Mouse (Mus musculus) heart, adult 8-10 months (tissue): ENCODE measurements around the gene Csdc2. TPM values are rescaled to one million over a fixed set of nuclear protein-coding genes. Genes with fewer than 3 reads are reported as not detected.
"Not testable (repeated sequence)": the region's sequence is repeated elsewhere in the genome, so short reads cannot be mapped to it uniquely, and the experiment has no call there.

Experiments used
- DNase-seq: peaks from one replicate; pipeline ENCODE4 v3.0.0; 2022; ENCODE audit warnings: low spot score
- total RNA-seq, 4 experiments: library from RNA; stranded (reverse); gene quantifications; 2 replicates each; pipeline ENCODE4 v1.2.4; 2022

The Csdc2 gene
- 100 to 1,000 TPM in 1 of 4 experiments, 10 to 100 TPM in 3; 64.7 to 103 (median 72.9) TPM for total RNA-seq

GRCm38 (mm10) chr15:81936679-81937078, at the start of gene Csdc2:
TSS of gene Csdc2 (plus strand) at chr15:81936759.
- DNase-seq, result peak; percentile 40

GRCm38 (mm10) chr15:81886795-81887550, 49.6 kb upstream of the Csdc2 start:
- no peak for DNase-seq

- DNase-seq, result peak; percentile 28
Observed at GRCm38 (mm10) chr15:81889175-81889574, 47.4 kb upstream of the Csdc2 start.

GRCm38 (mm10) chr15:81891140-81891802, 45.3 kb upstream of the Csdc2 start:
- DNase-seq, result no peak

- DNase-seq, result no peak
Observed at GRCm38 (mm10) chr15:81891822-81892580, 44.6 kb upstream of the Csdc2 start.

- no peak for DNase-seq
Observed at GRCm38 (mm10) chr15:81894002-81894401, 42.6 kb upstream of the Csdc2 start.

- DNase-seq, result no peak
Observed at GRCm38 (mm10) chr15:81896407-81896806, 40.2 kb upstream of the Csdc2 start.

- no peak for DNase-seq
Observed at GRCm38 (mm10) chr15:81897607-81898285, 38.8 kb upstream of the Csdc2 start.

DNA sequence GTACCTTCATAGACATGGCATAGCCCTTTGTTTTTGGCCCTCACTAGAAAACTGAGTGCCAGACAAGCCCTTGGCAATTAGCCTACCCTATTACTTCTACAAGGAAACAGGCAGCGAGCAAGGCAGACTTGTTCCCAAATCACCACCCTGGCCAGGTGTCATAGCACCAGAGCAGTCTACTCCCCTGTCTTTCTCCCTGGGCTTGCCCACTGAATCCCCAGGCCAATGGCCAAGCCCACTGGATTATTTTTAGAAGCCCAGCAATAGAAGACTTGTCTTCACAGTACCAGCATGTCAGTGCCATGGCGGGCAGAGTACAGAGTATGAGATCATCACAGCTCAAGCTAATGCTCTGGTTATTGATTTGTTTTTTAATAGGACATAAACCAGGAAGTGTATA, 37.8 kb upstream of the Csdc2 start:
- DNase-seq, result no peak

- peak; percentile 38 for DNase-seq
Observed at GRCm38 (mm10) chr15:81904939-81905338, 31.6 kb upstream of the Csdc2 start.

GRCm38 (mm10) chr15:81907953-81908352, 28.6 kb upstream of the Csdc2 start:
- DNase-seq, result no peak

GRCm38 (mm10) chr15:81908767-81909166, 27.8 kb upstream of the Csdc2 start:
- DNase-seq, result not testable (repeated sequence)

DNA sequence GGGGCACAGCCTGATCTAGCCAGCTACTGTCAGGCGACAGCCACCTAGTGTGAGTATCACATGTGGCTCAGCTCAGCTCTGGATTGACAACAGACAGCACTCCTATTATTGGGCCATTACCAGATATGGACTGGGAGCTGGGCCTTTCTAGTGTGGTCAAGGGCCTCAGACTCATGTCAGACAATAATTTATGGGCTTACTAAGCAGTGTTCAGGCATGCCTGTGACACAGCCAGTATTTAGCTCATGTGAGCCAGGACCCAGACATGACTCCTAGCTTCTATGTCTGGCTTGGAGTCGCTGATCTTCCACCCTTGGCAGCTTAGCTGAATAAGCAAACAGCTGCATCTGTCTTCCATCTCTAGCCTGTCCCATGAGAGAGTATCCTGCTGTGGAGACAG, 24.1 kb upstream of the Csdc2 start:
- no peak for DNase-seq

GRCm38 (mm10) chr15:81914668-81915067, 21.9 kb upstream of the Csdc2 start:
- DNase-seq, result no peak

- no peak for DNase-seq
Observed at GRCm38 (mm10) chr15:81915663-81916062, 20.9 kb upstream of the Csdc2 start.

GRCm38 (mm10) chr15:81917201-81917600, 19.4 kb upstream of the Csdc2 start:
- no peak for DNase-seq

- DNase-seq, result peak; percentile 60
Observed at GRCm38 (mm10) chr15:81917621-81918463, 18.7 kb upstream of the Csdc2 start.

GRCm38 (mm10) chr15:81919062-81919461, 17.5 kb upstream of the Csdc2 start:
- no peak for DNase-seq

DNA sequence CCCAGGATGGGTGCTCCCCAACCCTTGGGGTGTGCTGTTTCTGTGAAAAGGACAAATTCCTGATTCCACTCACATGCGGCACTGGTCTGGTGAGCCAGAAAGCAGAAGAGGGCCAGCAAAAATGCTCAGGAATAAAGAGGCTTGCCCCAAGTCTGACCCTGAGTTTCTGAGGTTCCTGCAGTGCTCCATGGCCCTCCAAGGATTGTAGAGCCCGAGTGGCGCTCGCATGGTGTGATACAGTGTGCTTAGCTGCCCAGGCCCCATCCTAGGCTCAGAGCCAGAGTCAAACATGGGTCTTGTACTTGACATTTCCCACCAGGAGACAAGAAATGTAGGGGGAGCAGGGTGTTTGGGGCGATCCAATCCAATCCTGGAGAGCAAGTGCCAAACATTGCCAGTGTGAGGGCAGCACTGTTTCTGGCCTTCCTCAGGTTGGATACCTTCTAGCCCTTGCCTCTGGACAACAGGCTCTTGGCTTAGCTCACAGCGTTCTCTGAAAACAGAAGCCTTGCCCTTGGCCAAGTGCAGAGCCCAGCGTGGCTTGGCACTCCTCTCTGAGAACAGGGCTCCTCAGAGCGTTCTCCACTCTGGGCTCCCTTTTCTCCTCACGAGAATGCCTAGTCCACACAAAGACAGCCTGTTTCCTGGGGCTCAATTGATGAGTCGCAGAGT, 15.9 kb upstream of the Csdc2 start:
- DNase-seq, result no peak

DNA sequence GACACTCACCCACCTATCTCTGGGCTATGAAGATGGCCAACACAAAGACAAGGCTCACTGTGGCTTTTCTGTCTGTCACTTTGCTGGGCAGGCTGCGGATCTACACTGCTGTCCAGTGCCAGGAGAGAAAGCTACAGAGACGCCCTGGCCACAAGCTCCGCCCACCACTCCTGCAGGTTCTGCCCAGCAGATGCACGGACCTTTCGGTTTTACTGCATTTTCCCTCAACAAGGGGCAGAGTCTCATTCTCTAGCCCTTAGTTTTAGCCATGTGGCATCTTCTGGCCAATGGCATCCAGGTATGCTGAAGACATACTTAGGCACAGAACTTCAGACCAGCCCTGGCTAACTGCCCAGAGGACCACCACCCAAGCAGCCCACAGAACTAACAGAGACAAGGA, 15.3 kb upstream of the Csdc2 start:
- DNase-seq, result no peak
